Mouse (Mus musculus) kidney, postnatal 36 days (tissue): ENCODE results near the gene Ptchd4.

Source experiments
- DNase-seq, 2 experiments: peaks; one replicate each; pipeline ENCODE4 v3.0.0; 2021 to 2022; ENCODE audit warnings: mixed read lengths in 2 of 2

Ptchd4 gene

GRCm38 (mm10) chr17:42315669-42316611, at the start of gene Ptchd4:
Gene Ptchd4 (plus strand): TSS chr17:42315947.
- peak in 1 of 2 experiments; percentile 5 for DNase-seq

- DNase-seq = no peak
Measured at GRCm38 (mm10) chr17:42276861-42277260, 38.9 kb upstream of the Ptchd4 start.

- DNase-seq = no peak
Measured at GRCm38 (mm10) chr17:42284391-42284790, 31.4 kb upstream of the Ptchd4 start.

- DNase-seq = no peak
Measured at GRCm38 (mm10) chr17:42286255-42286654, 29.5 kb upstream of the Ptchd4 start.

GRCm38 (mm10) chr17:42290341-42290740, 25.4 kb upstream of the Ptchd4 start:
- DNase-seq = no peak

- DNase-seq = no peak
Measured at GRCm38 (mm10) chr17:42291793-42292192, 24.0 kb upstream of the Ptchd4 start.

- DNase-seq = no peak
Measured at GRCm38 (mm10) chr17:42297986-42298385, 17.8 kb upstream of the Ptchd4 start.

- no peak for DNase-seq
Measured at GRCm38 (mm10) chr17:42299681-42300080, 16.1 kb upstream of the Ptchd4 start.

- no peak for DNase-seq
Measured at GRCm38 (mm10) chr17:42303062-42303577, 12.6 kb upstream of the Ptchd4 start.

- DNase-seq = no peak
Measured at GRCm38 (mm10) chr17:42304262-42304661, 11.5 kb upstream of the Ptchd4 start.

GRCm38 (mm10) chr17:42307001-42307400, 8.7 kb upstream of the Ptchd4 start:
- no peak for DNase-seq

- DNase-seq = no peak
Measured at GRCm38 (mm10) chr17:42310136-42310535, 5.6 kb upstream of the Ptchd4 start.

- peak in 1 of 2 experiments; percentile 1 for DNase-seq
Measured at GRCm38 (mm10) chr17:42316612-42316982, 850 bp downstream of the Ptchd4 start.

- DNase-seq = no peak
Measured at GRCm38 (mm10) chr17:42335787-42336186, 20.0 kb downstream of the Ptchd4 start.

GRCm38 (mm10) chr17:42336571-42336970, 20.8 kb downstream of the Ptchd4 start:
- no peak for DNase-seq

- no peak for DNase-seq
Measured at GRCm38 (mm10) chr17:42346027-42346426, 30.3 kb downstream of the Ptchd4 start.

- no peak for DNase-seq
Measured at GRCm38 (mm10) chr17:42358481-42358880, 42.7 kb downstream of the Ptchd4 start.

- DNase-seq = no peak
Measured at GRCm38 (mm10) chr17:42363085-42363710, 47.5 kb downstream of the Ptchd4 start.

- DNase-seq = no peak
Measured at GRCm38 (mm10) chr17:42364716-42365115, 49.0 kb downstream of the Ptchd4 start.

- DNase-seq = no peak
Measured at GRCm38 (mm10) chr17:42374881-42375280, 59.1 kb downstream of the Ptchd4 start.

GRCm38 (mm10) chr17:42393086-42393485, 77.3 kb downstream of the Ptchd4 start:
- DNase-seq = no peak

- no peak for DNase-seq
Measured at GRCm38 (mm10) chr17:42395299-42395698, 79.6 kb downstream of the Ptchd4 start.

- no peak for DNase-seq
Measured at GRCm38 (mm10) chr17:42418449-42418848, 102.7 kb downstream of the Ptchd4 start.

GRCm38 (mm10) chr17:42427961-42428360, 112.2 kb downstream of the Ptchd4 start:
- DNase-seq = no peak
